Mouse (Mus musculus) erythroblast, embryonic 14.5 days (primary cell): ENCODE measurements around the gene Lta.

Experiments used
- GATA1 ChIP-seq: IDR thresholded peaks from 2 replicates; pipeline ENCODE4 v1.6.1; 2012; ENCODE audit warnings: low read length, inconsistent platforms, mixed read lengths
- TAL1 ChIP-seq: IDR thresholded peaks from 3 replicates; pipeline ENCODE4 v1.6.1; 2012; ENCODE audit warnings: low read length, inconsistent platforms, mixed read lengths

GRCm38 (mm10) chr17:35219601-35220041, 14.5 kb upstream of the Lta start:
- no peak for TF ChIP-seq TAL1
- no peak for TF ChIP-seq GATA1
